Mouse (Mus musculus) kidney, adult 2 months (tissue): ENCODE measurements around the gene Zfp280d.

Experiments
- CTCF ChIP-seq: fragments of 200-500 bp; conservative IDR thresholded peaks from 2 replicates; pipeline ENCODE4 v1.5.1; 2011; ENCODE audit warnings: low read depth, mild to moderate bottlenecking, control low read depth, low read length, moderate library complexity, mixed read lengths; ENCODE audit not compliant: insufficient read depth, insufficient read length
- POLR2A ChIP-seq: fragments of 200-500 bp; IDR thresholded peaks from one replicate; pipeline ENCODE4 v1.6.1; 2011; ENCODE audit warnings: low read depth, low read length, control low read depth

GRCm38 (mm10) chr9:72288210-72288609 lies 13.6 kb downstream of the Zfp280d start:
- no peak for TF ChIP-seq CTCF
- no peak for TF ChIP-seq POLR2A
